Mouse (Mus musculus): ENCODE measurements around the gene Pom121. TPM values are rescaled to one million over a fixed set of nuclear protein-coding genes. Genes with fewer than 3 reads are reported as not detected.
A peak's percentile ranks its signal among the peaks of the same experiment; 100 is the strongest.
"Not testable (repeated sequence)": the region's sequence is repeated elsewhere in the genome, so short reads cannot be mapped to it uniquely, and the experiment has no call there.

Pom121 gene
- polyA plus RNA-seq, 1 experiment, result 7.1 TPM

GRCm38 (mm10) chr5:135369196-135369595 lies 25.1 kb downstream of the Pom121 start:
- not testable (repeated sequence) for DNase-seq (ENCODE audit: low read depth)

GRCm38 (mm10) chr5:135368312-135368711 lies 26.0 kb downstream of the Pom121 start:
- peak; percentile 96 for DNase-seq (ENCODE audit: low read depth)

GRCm38 (mm10) chr5:135367841-135368240 lies 26.5 kb downstream of the Pom121 start:
- no peak for DNase-seq (ENCODE audit: low read depth)

GRCm38 (mm10) chr5:135363540-135363939 lies 30.8 kb downstream of the Pom121 start:
- no peak for DNase-seq (ENCODE audit: low read depth)

- DNase-seq (ENCODE audit: low read depth), result no peak
Measured at GRCm38 (mm10) chr5:135362572-135362971, 31.8 kb downstream of the Pom121 start.

GRCm38 (mm10) chr5:135359772-135360171 lies 34.6 kb downstream of the Pom121 start:
- DNase-seq (ENCODE audit: low read depth), result no peak

- no peak for DNase-seq (ENCODE audit: low read depth)
Measured at GRCm38 (mm10) chr5:135357556-135357955, 36.8 kb downstream of the Pom121 start.

- no peak for DNase-seq (ENCODE audit: low read depth)
Measured at GRCm38 (mm10) chr5:135356090-135356489, 38.3 kb downstream of the Pom121 start.

- DNase-seq (ENCODE audit: low read depth), result no peak
Measured at GRCm38 (mm10) chr5:135353564-135353963, 40.8 kb downstream of the Pom121 start.

GRCm38 (mm10) chr5:135352995-135353394 lies 41.4 kb downstream of the Pom121 start, which contains the start of gene Trim50:
Gene Trim50, plus strand, starts transcription at chr5:135353295.
- DNase-seq (ENCODE audit: low read depth), result no peak

- DNase-seq (ENCODE audit: low read depth), result no peak
Measured at GRCm38 (mm10) chr5:135351606-135352005, 42.7 kb downstream of the Pom121 start.

GRCm38 (mm10) chr5:135349862-135350261 lies 44.5 kb downstream of the Pom121 start, which contains the start of gene Fkbp6:
Gene Fkbp6, minus strand, starts transcription at chr5:135350044.
- DNase-seq (ENCODE audit: low read depth), result no peak

- peak; percentile 91 for DNase-seq (ENCODE audit: low read depth)
Measured at GRCm38 (mm10) chr5:135347511-135348011, 46.8 kb downstream of the Pom121 start.

GRCm38 (mm10) chr5:135346430-135346829 lies 47.9 kb downstream of the Pom121 start:
- no peak for DNase-seq (ENCODE audit: low read depth)

GRCm38 (mm10) chr5:135345989-135346388 lies 48.4 kb downstream of the Pom121 start:
- no peak for DNase-seq (ENCODE audit: low read depth)

- DNase-seq (ENCODE audit: low read depth), result no peak
Measured at GRCm38 (mm10) chr5:135337575-135337974, 56.8 kb downstream of the Pom121 start.

- DNase-seq (ENCODE audit: low read depth), result no peak
Measured at GRCm38 (mm10) chr5:135331161-135331560, 63.2 kb downstream of the Pom121 start.

- no peak for DNase-seq (ENCODE audit: low read depth)
Measured at GRCm38 (mm10) chr5:135330201-135330600, 64.1 kb downstream of the Pom121 start.

GRCm38 (mm10) chr5:135329471-135329870 lies 64.9 kb downstream of the Pom121 start:
- DNase-seq (ENCODE audit: low read depth), result no peak

Other genes starting within 250 kb of the Pom121 start
- gene Tbl2, start 244.9 kb downstream of the Pom121 start, polyA plus RNA-seq (2012; rRNA removed), result 18.3 and 18.8 TPM in 2 replicates
- 39.3 and 47.4 TPM in 2 replicates for gene Bcl7b, start 226.3 kb downstream of the Pom121 start, polyA plus RNA-seq (2012; rRNA removed)
- 17.4 and 20.9 TPM in 2 replicates for gene Baz1b, start 207.3 kb downstream of the Pom121 start, polyA plus RNA-seq (2012; rRNA removed)
- gene Fzd9, start 143.3 kb downstream of the Pom121 start, polyA plus RNA-seq (2012; rRNA removed), result 0.39 and 0.43 TPM in 2 replicates
- gene Fkbp6, start 44.5 kb downstream of the Pom121 start, polyA plus RNA-seq (2012; rRNA removed), result 0.10 TPM in 1 of 2 replicates, not detected in the other
- gene Trim50, start 41.3 kb downstream of the Pom121 start, polyA plus RNA-seq (2012; rRNA removed), result not detected in 2 replicates
- gene Nsun5, start 24.6 kb downstream of the Pom121 start, polyA plus RNA-seq (2012; rRNA removed), result 20.4 and 28.4 TPM in 2 replicates
- gene Hip1, start 150.6 kb upstream of the Pom121 start, polyA plus RNA-seq (2012; rRNA removed), result 28.8 and 34.9 TPM in 2 replicates
- not detected in 2 replicates for gene Ccl26, start 169.0 kb upstream of the Pom121 start, polyA plus RNA-seq (2012; rRNA removed)
- gene Ccl24, start 178.5 kb upstream of the Pom121 start, polyA plus RNA-seq (2012; rRNA removed), result 10.5 and 12.6 TPM in 2 replicates
- 48.0 and 52.7 TPM in 2 replicates for gene Rhbdd2, start 238.1 kb upstream of the Pom121 start, polyA plus RNA-seq (2012; rRNA removed)